Mouse (Mus musculus): Measurements from ENCODE around the gene Phf12. TPM values are rescaled to one million over a fixed set of nuclear protein-coding genes. Genes with fewer than 3 reads are reported as not detected.
A peak's percentile ranks its signal among the peaks of the same experiment; 100 is the strongest.

The Phf12 gene
- polyA plus RNA-seq, 1 experiment: 58.2 TPM

DNA sequence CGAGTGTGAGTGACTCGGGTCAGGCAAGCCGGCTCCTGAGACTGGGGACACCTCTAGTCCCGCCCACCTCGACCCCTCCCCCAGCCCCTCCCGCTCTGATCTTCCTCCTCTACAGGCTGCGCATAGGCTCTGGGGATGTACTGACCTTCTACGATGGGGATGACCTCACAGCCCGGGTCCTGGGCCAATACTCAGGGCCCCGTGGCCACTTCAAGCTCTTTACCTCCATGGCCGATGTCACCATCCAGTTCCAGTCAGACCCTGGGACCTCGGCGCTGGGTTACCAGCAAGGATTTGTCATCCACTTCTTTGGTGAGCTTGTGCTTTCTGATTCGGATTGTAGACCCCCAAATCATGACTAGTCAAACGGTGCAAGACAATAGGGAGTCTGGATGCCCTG, 8.2 kb upstream of the Phf12 start:
- Histone ChIP-seq H3K27me3 (ENCODE audit: control insufficient read depth, insufficient read depth, low read length, poor library complexity, severe bottlenecking) (no peaks in the 10 kb centered on the region), H3K4me3 (ENCODE audit: low read depth, low read length) (no peak overlapping the region), H3K9me3 (replicated peaks; ENCODE audit: control insufficient read depth, insufficient read depth, low read length, poor library complexity, severe bottlenecking) (no peaks in the 10 kb centered on the region), H3K4me1 (ENCODE audit: control insufficient read depth, insufficient read depth, low read length) (no peaks in the 10 kb centered on the region), H3K9ac (ENCODE audit: low read depth, poor library complexity, severe bottlenecking) (no peak overlapping the region), H3K27ac (ENCODE audit: insufficient read depth, low read length) (no peak overlapping the region), H3K36me3 (ENCODE audit: control insufficient read depth, insufficient read depth, low read length, poor library complexity, severe bottlenecking) (no peaks in the 10 kb centered on the region)
- TF ChIP-seq CTCF (IDR thresholded peaks at IDR 0.05; ENCODE audit: low read depth, low read length) (no peak), POLR2A (IDR thresholded peaks at IDR 0.05; ENCODE audit: insufficient read depth, low read length) (no peak), EP300 (IDR thresholded peaks at IDR 0.05; ENCODE audit: insufficient read depth, low read depth, low read length) (no peak)

DNA sequence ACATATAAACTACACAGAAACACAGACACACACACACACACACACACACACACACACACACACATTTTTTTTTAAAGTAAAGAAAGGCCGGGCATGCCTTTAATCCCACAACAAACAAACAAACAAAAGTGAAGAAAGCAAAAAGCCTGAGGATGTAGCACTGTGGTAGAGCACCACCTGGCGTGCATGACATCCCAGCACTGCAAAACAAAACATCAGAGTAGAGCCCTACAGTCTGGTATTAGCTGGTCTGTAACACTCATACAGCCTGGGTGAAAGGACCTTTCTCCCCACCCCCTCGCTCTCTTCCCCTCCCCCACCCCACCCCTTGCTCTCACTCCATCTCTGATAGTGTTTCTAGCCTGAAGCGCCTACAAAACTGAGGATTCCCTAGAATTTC, 6.7 kb upstream of the Phf12 start:
- no peaks in the 10 kb centered on the region for H3K36me3 ChIP-seq (ENCODE audit: control insufficient read depth, insufficient read depth, low read length, poor library complexity, severe bottlenecking)
- no peak overlapping the region for H3K27ac ChIP-seq (ENCODE audit: insufficient read depth, low read length)
- H3K9me3 ChIP-seq (replicated peaks; ENCODE audit: control insufficient read depth, insufficient read depth, low read length, poor library complexity, severe bottlenecking): no peaks in the 10 kb centered on the region
- H3K4me3 ChIP-seq (ENCODE audit: low read depth, low read length): no peak overlapping the region
- no peak overlapping the region for H3K9ac ChIP-seq (ENCODE audit: low read depth, poor library complexity, severe bottlenecking)
- TF ChIP-seq POLR2A (IDR thresholded peaks at IDR 0.05; ENCODE audit: insufficient read depth, low read length): no peak
- no peak for TF ChIP-seq EP300 (IDR thresholded peaks at IDR 0.05; ENCODE audit: insufficient read depth, low read depth, low read length)
- TF ChIP-seq CTCF (IDR thresholded peaks at IDR 0.05; ENCODE audit: low read depth, low read length): no peak
- H3K27me3 ChIP-seq (ENCODE audit: control insufficient read depth, insufficient read depth, low read length, poor library complexity, severe bottlenecking): no peaks in the 10 kb centered on the region
- no peaks in the 10 kb centered on the region for H3K4me1 ChIP-seq (ENCODE audit: control insufficient read depth, insufficient read depth, low read length)

DNA sequence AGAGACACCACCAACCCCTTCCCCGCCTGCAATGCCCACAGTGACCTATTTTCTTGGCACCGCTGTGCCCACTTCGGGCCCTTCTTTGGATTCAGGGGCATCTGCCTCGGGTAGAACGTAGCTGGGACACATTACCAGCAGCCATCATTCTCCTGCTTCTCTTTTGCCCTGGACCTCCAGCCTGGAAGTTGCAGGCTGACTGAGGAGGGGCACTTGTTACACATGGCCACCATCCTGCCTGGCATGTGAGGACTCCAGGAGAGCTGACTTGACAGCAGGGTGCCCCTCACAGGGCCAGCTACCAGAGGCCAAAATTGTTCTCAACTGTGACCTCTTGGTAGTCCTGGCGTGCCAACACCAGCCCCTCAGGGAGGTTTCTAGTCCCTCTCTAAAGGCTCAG, 4.4 kb upstream of the Phf12 start:
- Histone ChIP-seq H3K9me3 (replicated peaks; ENCODE audit: control insufficient read depth, insufficient read depth, low read length, poor library complexity, severe bottlenecking) (no peaks in the 10 kb centered on the region), H3K27me3 (ENCODE audit: control insufficient read depth, insufficient read depth, low read length, poor library complexity, severe bottlenecking) (no peaks in the 10 kb centered on the region), H3K4me3 (ENCODE audit: low read depth, low read length) (no peak overlapping the region), H3K27ac (ENCODE audit: insufficient read depth, low read length) (no peak overlapping the region), H3K9ac (ENCODE audit: low read depth, poor library complexity, severe bottlenecking) (no peak overlapping the region), H3K4me1 (ENCODE audit: control insufficient read depth, insufficient read depth, low read length) (no peaks in the 10 kb centered on the region), H3K36me3 (ENCODE audit: control insufficient read depth, insufficient read depth, low read length, poor library complexity, severe bottlenecking) (no peaks in the 10 kb centered on the region)
- TF ChIP-seq POLR2A (IDR thresholded peaks at IDR 0.05; ENCODE audit: insufficient read depth, low read length) (no peak), EP300 (IDR thresholded peaks at IDR 0.05; ENCODE audit: insufficient read depth, low read depth, low read length) (no peak), CTCF (IDR thresholded peaks at IDR 0.05; ENCODE audit: low read depth, low read length) (no peak)

DNA sequence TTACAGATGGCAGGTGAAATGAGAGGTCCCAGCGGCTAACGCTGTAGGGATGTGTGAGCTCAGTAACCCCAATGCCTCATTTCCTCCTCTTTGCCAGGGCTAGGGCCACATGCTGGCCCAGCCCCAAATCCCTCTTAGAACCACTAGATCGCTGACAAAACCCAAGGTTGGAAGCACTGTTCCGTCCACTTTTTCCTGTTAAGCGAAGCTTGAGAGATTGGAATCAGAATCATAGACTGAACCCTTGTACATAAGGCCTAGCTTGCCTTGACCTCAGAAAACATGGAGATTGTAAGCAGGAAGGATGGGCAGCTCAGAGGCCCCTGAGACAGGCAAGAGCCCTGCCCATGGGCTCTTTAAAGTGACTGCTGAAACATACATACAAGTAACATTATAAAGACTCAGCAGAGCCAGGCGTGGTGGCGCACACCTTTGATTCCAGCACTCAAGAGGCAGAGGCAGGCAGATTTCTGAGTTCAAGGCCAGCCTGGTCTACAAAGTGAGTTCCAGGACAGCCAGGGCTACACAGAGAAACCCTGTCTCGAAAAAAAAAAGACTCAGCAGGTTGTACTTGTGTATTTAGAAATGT, 3.2 kb upstream of the Phf12 start:
- H3K4me3 ChIP-seq (ENCODE audit: low read depth, low read length): no peak overlapping the region
- TF ChIP-seq EP300 (IDR thresholded peaks at IDR 0.05; ENCODE audit: insufficient read depth, low read depth, low read length) (no peak), POLR2A (IDR thresholded peaks at IDR 0.05; ENCODE audit: insufficient read depth, low read length) (no peak), CTCF (IDR thresholded peaks at IDR 0.05; ENCODE audit: low read depth, low read length) (no peak)
- no peaks in the 10 kb centered on the region for H3K36me3 ChIP-seq (ENCODE audit: control insufficient read depth, insufficient read depth, low read length, poor library complexity, severe bottlenecking)
- H3K27ac ChIP-seq (ENCODE audit: insufficient read depth, low read length): no peak overlapping the region
- H3K9ac ChIP-seq (ENCODE audit: low read depth, poor library complexity, severe bottlenecking): no peak overlapping the region
- no peaks in the 10 kb centered on the region for H3K9me3 ChIP-seq (replicated peaks; ENCODE audit: control insufficient read depth, insufficient read depth, low read length, poor library complexity, severe bottlenecking)
- H3K27me3 ChIP-seq (ENCODE audit: control insufficient read depth, insufficient read depth, low read length, poor library complexity, severe bottlenecking): no peaks in the 10 kb centered on the region
- no peaks in the 10 kb centered on the region for H3K4me1 ChIP-seq (ENCODE audit: control insufficient read depth, insufficient read depth, low read length)

DNA sequence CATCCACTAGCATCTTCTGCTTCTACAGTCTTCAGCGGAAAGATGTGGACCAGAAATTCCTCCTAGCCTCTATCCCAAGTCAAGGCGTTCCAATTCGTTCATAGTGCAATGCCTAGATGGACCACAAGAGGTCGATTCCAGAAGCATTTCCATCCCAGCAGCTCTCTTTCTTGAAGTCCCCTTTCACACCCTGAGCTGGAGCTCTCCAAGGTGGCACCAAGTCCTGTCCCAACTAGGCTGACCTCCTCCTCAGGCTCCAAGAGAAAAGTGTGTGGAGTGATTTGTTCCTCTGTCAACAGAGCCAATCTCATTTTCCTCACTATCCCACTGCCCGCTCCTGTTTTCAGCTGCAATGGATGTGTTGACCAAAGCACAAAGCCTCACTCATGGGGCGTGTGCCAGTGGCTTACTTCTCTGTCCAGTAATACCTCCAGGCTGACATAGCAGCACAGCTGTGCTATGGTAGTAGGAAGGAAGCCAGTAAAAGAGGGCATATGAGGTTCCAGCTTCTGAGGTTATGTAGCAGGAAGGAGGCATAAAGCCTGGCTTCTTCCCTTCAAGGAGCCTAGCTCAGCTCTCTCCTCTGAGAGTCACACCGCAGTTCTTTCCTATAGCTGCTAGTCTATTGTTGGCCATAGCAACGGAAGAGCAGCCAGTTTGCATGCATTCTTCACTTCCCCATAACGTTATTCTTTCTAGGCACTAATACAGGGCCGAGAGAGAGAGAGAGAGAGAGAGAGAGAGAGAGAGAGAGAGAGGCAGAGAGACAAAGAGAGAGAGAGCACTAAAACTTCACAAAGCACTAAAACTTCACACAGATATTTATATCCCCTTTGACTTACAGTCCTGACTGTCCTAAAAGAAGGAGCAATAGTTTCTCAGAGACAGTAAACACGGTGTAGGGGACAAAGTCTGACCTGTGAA, 2.0 kb upstream of the Phf12 start:
- H3K27me3 ChIP-seq (ENCODE audit: control insufficient read depth, insufficient read depth, low read length, poor library complexity, severe bottlenecking): no peaks in the 10 kb centered on the region
- H3K4me3 ChIP-seq (ENCODE audit: low read depth, low read length): no peak overlapping the region
- no peaks in the 10 kb centered on the region for H3K9me3 ChIP-seq (replicated peaks; ENCODE audit: control insufficient read depth, insufficient read depth, low read length, poor library complexity, severe bottlenecking)
- H3K4me1 ChIP-seq (ENCODE audit: control insufficient read depth, insufficient read depth, low read length): no peaks in the 10 kb centered on the region
- H3K27ac ChIP-seq (ENCODE audit: insufficient read depth, low read length): no peak overlapping the region
- peak; percentile 42 for TF ChIP-seq CTCF (IDR thresholded peaks at IDR 0.05; ENCODE audit: low read depth, low read length)
- TF ChIP-seq EP300 (IDR thresholded peaks at IDR 0.05; ENCODE audit: insufficient read depth, low read depth, low read length): no peak
- no peak for TF ChIP-seq POLR2A (IDR thresholded peaks at IDR 0.05; ENCODE audit: insufficient read depth, low read length)
- no peaks in the 10 kb centered on the region for H3K36me3 ChIP-seq (ENCODE audit: control insufficient read depth, insufficient read depth, low read length, poor library complexity, severe bottlenecking)
- H3K9ac ChIP-seq (ENCODE audit: low read depth, poor library complexity, severe bottlenecking): no peak overlapping the region
